Mouse (Mus musculus): ENCODE data around the gene Gm20715.
"Not testable (repeated sequence)": the region's sequence is repeated elsewhere in the genome, so short reads cannot be mapped to it uniquely, and the experiment has no call there.

Gm20715 gene

DNA sequence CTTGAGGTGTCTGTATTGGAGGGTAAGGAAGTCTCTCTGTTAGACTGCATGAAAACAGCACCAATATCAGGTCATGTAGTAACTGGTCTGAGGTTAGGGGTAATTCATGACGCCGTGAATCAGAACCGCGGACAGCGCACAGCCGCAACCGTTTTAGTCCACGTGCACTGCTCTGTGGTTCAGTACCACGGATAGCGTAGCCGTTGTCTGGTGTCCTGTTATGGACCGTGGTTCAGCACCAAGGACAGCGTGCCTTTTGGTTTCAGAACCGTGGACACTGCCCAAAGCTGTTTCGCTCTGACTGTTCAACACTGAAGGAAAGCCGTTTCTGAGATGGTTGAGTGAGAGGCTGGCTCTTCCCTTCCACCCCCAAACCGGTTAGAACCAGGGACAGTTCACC lies at the start of gene Gm20715:
Gm20715 (plus strand) TSS at position 235 of the 400 bp plus-strand sequence.
- peak; percentile 65 for DNase-seq (ENCODE audit: extremely low read depth, low read depth)

GRCm38 (mm10) chr7:6360477-6361060 lies 49.5 kb upstream of the Gm20715 start:
- DNase-seq (ENCODE audit: extremely low read depth, low read depth) = no peak

DNA sequence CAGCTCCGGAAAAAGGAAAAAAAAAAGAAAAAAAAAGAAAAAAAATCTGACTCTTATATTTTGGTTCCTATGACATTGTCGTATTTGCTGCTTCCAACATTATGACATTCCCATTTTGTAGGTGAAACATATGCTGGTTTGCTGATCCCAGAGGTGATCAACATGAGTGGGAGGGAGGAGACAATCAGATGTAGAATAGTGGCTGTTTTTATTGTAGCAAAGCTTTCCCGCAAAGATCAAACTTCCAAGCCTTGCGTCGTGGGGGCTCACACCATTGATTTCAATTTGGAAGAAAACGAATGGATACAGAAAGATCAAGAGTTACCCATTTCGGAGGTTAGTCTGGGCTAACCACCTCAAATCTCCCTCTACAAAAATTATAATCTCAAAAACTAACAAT lies 48.3 kb upstream of the Gm20715 start:
- no peak for DNase-seq (ENCODE audit: extremely low read depth, low read depth)

DNA sequence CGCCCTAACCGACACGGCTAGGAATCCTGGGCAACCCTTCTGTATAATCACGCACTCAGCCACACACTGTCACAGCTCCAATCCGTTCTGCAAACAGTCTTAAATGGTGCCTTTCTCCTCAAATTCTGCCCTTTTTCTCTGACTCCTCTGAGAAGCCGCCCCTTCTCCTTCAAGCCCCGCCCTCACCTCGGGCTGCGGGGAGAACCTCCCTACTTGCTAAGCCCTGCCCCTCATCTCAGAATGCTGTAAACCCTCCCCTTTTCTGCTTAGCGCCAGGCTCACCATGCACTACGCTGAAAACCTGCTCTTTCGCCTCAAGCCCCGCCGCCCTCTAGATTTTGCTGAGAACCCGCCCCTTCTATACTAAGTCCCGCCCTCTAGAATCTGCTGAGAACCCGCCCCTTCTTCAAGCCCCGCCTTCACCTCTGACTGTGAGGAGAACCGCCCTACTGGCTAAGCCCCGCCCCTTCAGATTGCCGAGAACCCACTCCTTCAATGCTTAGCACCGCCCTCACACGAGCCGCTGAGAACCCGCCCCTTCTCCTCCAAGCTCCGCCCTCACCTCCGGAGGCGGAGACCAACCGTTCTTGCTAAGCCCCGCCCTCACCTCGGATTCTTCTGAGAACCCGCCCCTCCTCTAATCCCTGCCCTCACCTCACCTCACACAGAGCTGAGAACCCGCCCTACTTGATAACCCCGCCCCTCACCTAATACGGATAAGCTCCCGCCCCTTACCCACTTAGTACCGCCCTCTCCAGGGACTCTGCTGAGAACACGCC lies 47.6 kb upstream of the Gm20715 start:
- peak; percentile 86 for DNase-seq (ENCODE audit: extremely low read depth, low read depth)

DNA sequence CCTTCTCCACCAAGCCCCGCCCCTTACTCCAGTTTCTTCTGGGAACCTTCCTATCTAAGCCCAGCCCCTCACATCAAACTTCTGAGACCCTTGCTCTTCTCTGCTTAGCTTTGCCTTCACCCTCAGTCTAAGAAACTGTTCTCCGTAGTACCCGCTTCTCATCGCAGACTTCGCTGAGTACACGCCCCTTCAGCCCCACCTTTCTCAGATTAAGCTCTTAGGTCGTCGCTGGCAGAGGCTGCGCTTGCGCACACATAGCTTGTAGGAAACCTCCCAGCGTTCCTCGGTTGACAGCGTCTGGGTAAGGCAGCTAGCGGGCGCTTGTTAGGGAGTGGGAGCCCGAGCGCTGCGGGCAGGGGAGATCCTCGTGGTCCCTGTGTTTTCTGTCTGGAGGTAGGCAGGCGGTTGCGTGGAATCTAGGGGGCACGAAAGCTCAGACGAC lies 47.0 kb upstream of the Gm20715 start, which contains the start of gene Zfp78:
Zfp78 (plus strand) TSS at position 234 of the 442 bp plus-strand sequence.
- peak; percentile 90 for DNase-seq (ENCODE audit: extremely low read depth, low read depth)

GRCm38 (mm10) chr7:6364761-6365160 lies 45.3 kb upstream of the Gm20715 start:
- no peak for DNase-seq (ENCODE audit: extremely low read depth, low read depth)

GRCm38 (mm10) chr7:6367185-6367584 lies 42.9 kb upstream of the Gm20715 start:
- no peak for DNase-seq (ENCODE audit: extremely low read depth, low read depth)

DNA sequence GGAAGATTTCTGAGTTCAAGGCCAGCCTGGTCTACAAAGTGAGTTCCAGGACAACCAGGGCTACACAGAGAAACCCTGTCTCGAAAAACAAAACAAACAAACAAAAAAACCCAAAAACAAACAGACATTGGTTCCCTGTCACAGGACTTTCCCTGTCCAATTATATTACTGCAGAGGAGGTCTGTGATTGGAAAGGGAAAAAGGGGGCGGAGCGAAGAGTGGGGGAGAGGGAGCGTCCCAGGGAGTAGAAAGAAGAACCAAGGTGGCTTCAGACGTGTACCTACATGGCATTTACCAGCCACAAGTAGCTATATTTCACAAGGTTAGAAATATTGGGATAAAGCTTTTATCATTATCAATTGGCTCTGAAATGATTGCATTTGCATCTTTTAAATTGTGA lies 41.9 kb upstream of the Gm20715 start:
- DNase-seq (ENCODE audit: extremely low read depth, low read depth) = not testable (repeated sequence)

GRCm38 (mm10) chr7:6369460-6369859 lies 40.6 kb upstream of the Gm20715 start:
- no peak for DNase-seq (ENCODE audit: extremely low read depth, low read depth)

GRCm38 (mm10) chr7:6372993-6373392 lies 37.1 kb upstream of the Gm20715 start:
- DNase-seq (ENCODE audit: extremely low read depth, low read depth) = no peak

GRCm38 (mm10) chr7:6378441-6378840 lies 31.6 kb upstream of the Gm20715 start:
- no peak for DNase-seq (ENCODE audit: extremely low read depth, low read depth)

GRCm38 (mm10) chr7:6381431-6381830 lies 28.6 kb upstream of the Gm20715 start:
- DNase-seq (ENCODE audit: extremely low read depth, low read depth) = no peak

DNA sequence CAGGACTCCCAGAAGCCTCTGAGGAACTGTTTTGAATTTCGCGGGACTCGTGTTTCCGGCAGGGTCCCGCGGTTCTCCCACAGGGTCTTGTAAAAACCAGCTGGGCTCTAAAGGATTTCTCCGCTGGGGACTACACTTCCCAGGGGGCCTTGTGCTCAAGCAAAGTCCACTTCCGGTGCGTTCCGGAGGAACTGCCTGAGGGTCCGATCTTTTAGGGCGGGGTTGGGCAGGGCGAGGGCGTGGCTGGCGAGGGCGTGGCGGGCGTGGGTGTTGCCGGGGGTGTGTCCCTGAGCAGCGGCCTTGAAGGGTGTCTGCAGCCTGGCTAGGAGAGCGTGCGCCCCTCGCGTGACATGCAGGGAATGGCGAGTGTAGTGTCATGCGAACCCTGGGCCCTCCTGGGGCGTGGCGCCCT lies 27.0 kb upstream of the Gm20715 start, which contains the start of gene Zfp28:
Zfp28 (plus strand) TSS at position 252 of the 412 bp plus-strand sequence.
- peak; percentile 91 for DNase-seq (ENCODE audit: extremely low read depth, low read depth)

DNA sequence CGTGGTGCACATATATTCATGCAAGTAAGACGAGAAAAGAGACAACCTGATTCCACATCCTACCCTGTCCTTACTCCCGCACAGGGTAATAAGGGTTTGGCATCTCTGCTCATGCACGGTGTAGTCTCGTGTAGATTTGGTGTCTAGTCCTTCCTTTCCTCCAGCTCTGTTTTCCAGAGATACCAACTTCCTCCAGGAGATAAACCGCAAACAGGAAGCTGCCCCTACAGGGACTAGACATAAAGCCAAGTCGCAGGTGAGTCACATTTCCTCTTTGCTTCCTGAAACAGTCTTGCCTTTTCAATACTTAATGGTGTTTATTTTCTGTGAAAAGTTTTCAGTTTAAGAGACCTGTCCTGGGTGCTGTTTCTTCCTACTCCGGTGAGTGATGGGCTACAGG lies 26.1 kb upstream of the Gm20715 start:
- DNase-seq (ENCODE audit: extremely low read depth, low read depth) = no peak

- no peak for DNase-seq (ENCODE audit: extremely low read depth, low read depth)
Observed at GRCm38 (mm10) chr7:6386995-6387394, 23.1 kb upstream of the Gm20715 start.

DNA sequence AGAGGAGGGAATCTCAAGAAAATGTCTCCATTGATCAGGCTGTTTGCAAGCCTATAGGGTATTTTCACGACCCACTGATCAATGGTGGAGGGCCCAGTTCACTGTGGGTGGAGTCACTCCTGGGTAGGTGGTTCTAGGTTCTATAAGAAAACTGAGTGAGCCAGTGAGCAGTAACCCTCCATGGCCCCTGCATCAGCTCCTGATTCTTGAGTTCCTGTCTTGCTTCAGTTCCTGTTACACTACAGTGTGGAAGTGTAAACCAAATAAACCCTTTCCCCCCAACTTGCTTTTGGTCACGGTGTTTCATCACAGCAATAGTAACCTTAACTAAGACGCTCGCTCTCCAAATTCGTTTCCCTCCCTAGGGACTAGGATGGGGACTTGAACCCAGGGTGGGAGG lies 21.1 kb upstream of the Gm20715 start:
- DNase-seq (ENCODE audit: extremely low read depth, low read depth) = no peak

GRCm38 (mm10) chr7:6389449-6389848 lies 20.6 kb upstream of the Gm20715 start:
- DNase-seq (ENCODE audit: extremely low read depth, low read depth) = no peak

GRCm38 (mm10) chr7:6397996-6398975 lies 11.8 kb upstream of the Gm20715 start, which contains the start of gene Smim17:
TSS of gene Smim17 (plus strand) at chr7:6398715.
- no peak for DNase-seq (ENCODE audit: extremely low read depth, low read depth)

DNA sequence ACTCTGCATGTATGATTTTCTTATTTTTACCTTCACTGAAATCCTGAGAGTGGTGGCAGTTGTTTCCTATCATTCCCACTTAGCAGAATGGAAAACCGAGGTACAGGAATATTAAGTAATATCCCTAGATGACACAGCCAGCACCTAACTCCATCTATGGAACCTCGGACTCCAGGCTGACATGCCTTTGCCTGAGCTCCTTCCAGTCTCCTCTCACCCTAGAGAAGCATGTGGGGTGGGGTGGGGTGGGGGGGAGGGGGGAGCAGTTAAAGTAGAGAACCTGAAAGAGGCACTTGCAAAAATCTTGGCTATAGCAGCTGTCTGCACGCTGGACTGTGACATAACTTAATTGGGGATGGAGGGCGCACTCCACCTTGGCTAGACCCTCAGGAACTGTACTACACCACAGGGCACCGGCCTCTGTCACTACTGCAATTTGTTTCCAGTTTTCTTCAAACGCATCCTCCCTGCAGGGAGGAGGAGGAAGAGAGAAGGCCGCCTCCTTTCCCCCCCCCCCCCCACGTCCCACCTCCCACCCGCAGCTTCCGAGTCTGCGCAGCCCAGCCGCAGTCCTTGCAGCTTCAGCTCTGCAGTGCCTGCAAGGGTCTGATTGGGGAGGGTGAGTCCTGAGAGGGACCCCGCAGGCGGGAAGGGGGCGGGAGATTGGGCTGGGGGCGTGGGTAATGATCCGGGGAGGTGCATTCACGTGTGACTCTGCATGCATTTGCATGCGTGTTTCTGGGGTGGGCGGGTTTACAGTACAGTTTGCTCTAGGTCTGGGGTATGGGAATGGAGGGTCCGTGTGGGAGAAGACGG lies 4.8 kb downstream of the Gm20715 start:
- DNase-seq (ENCODE audit: extremely low read depth, low read depth) = no peak

DNA sequence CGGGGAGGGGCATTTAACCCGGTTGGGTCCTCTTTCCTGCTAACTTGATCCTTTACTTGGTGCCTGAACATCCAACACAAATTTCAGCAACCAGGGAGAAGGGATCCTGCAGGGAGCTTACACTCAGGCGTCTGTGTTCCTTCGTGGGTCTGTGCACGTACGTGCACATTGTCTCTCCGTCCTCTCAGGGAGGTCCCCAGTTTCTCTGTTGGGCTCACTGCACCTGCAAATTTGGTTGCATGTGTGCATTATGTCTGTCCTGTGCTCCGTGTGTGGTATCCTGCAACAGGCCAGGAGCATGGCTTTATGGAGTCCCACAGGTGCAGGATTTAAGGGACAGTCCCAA lies 5.3 kb downstream of the Gm20715 start:
- no peak for DNase-seq (ENCODE audit: extremely low read depth, low read depth)

- DNase-seq (ENCODE audit: extremely low read depth, low read depth) = no peak
Observed at GRCm38 (mm10) chr7:6419894-6420293, 9.8 kb downstream of the Gm20715 start.

Measured in MEL-GATA-1-ER (cell line).